Mouse (Mus musculus): Measurements from ENCODE around the gene Vamp4.

The Vamp4 gene

DNA sequence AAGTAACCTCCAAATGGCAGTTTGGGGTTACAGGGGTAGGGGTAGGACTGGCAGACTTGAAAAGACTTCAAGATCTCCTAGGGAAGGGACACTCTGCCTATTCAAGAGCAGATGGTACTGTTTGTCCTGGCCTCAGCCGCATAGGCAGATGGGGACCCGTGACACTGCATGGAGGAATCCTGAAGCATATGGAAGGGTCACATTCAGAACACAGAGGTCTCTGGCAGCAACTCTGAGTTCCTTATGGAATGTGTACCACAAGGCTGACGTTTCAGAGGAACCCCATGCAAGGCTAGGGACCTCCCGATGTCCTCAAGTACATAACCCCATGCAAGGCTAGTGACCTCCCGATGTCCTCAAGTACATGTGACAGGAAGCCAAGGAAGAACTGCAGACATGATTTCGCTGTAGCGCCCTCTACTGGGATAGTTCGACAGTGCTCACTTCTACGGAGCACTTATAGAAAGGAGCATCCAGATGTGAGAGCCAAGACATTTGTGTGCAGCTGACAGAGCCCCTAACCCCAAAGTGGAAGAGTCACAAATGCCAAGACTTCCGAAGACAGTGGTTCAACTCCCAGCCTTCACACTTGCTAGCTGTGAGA is 75.9 kb downstream of the Vamp4 start:
- no peak for DNase-seq (ENCODE audit: low read depth, low spot score)

DNA sequence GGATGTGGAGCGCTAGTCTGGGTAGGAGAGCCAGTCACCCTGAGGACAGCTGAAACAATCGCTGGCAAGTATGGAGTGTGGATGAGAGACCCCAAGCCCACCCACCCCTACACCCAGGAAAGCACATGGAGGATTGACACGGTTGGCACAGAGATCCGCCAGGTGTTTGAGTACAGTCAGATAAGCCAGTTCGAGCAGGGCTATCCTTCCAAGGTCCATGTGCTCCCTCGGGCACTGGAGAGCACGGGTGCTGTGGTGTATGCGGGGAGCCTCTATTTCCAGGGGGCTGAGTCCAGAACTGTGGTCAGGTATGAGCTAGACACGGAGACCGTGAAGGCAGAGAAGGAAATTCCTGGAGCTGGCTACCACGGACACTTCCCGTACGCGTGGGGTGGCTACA is 78.1 kb downstream of the Vamp4 start:
- no peak for DNase-seq (ENCODE audit: low read depth, low spot score)
